Mouse (Mus musculus) heart, postnatal 36 days (tissue): Measurements from ENCODE around the gene Spindoc. TPM values are rescaled to one million over a fixed set of nuclear protein-coding genes. Genes with fewer than 3 reads are reported as not detected.

Experiments used
- DNase-seq, 2 experiments: peaks; one replicate each; pipeline ENCODE4 v3.0.0; 2021 to 2022
- intact Hi-C: fragments of 180-260 bp; cut with DNase I; formaldehyde crosslinking; loops from one replicate; pipeline ENCODE4 v1.15.1; 2025
- microRNA-seq, 2 experiments: library from miRNA; unstranded; fragments of <30 nt; microRNA quantifications; one replicate each; pipeline ENCODE4 v1.2.0; 2021; ENCODE audit warnings: borderline number of aligned reads in 2 of 2
- total RNA-seq, 2 experiments: library from RNA; stranded (reverse); gene quantifications; 2 replicates each; pipeline ENCODE4 v1.2.3; 2021

Gene Spindoc
- total RNA-seq, 2 experiments from 2014 or later: 13.1 to 13.4 TPM

- intact Hi-C loops: loop anchor here (5.0 kb wide), 1 partner anchor 32 kb away; no protein-coding TSS in a partner anchor
- DNase-seq: no peak
These were observed 78.0 kb downstream of the Spindoc start for GRCm38 (mm10) chr19:7304801-7305200.

Small RNA genes within 50 kb of the gene (microRNA-seq; reads per million reads assigned to microRNA genes)
- gene Mir6991: 0 to 2.0 reads per million in 2 experiments

Other genes with a start within 250 kb of the Spindoc start
- 10 to 100 TPM; 72.2 to 72.6 TPM for gene Otub1, start 176.7 kb downstream of the Spindoc start, total RNA-seq
- gene Cox8a, start 165.4 kb downstream of the Spindoc start, total RNA-seq: 100 to 1,000 TPM; 395 to 437 TPM
- gene Naa40, start 141.8 kb downstream of the Spindoc start, total RNA-seq: 10 to 100 TPM; 15.3 to 15.6 TPM
- 1 to 10 TPM; 5.4 to 7.8 TPM for gene Rcor2, start 115.7 kb downstream of the Spindoc start, total RNA-seq
- 10 to 100 TPM; 42.8 to 51.2 TPM for gene Mark2, start 41.1 kb downstream of the Spindoc start, total RNA-seq
- gene 2700081O15Rik, start 34.6 kb upstream of the Spindoc start, total RNA-seq: 10 to 100 TPM; 15.3 to 17.7 TPM
- gene Rtn3, start 100.3 kb upstream of the Spindoc start, total RNA-seq: 10 to 100 TPM; 75.7 to 76.9 TPM
- 10 to 100 TPM; 17.2 to 20.1 TPM for gene Atl3, start 111.0 kb upstream of the Spindoc start, total RNA-seq
- gene Pla2g16, start 174.5 kb upstream of the Spindoc start, total RNA-seq: 100 to 1,000 TPM; 118 to 137 TPM
- under 1 TPM in 1 of 2 experiments, not detected in 1; 0.78 TPM for gene Lgals12, start 224.2 kb upstream of the Spindoc start, total RNA-seq
- gene Hrasls5, start 229.5 kb upstream of the Spindoc start, total RNA-seq: not detected